Mouse (Mus musculus) spleen, adult 12 weeks (tissue): Measurements from ENCODE around the gene Epha3.

Source experiments
- DNase-seq: peaks from one replicate; pipeline ENCODE4 v3.0.0; 2022; ENCODE audit warnings: low spot score

Epha3 gene

DNA sequence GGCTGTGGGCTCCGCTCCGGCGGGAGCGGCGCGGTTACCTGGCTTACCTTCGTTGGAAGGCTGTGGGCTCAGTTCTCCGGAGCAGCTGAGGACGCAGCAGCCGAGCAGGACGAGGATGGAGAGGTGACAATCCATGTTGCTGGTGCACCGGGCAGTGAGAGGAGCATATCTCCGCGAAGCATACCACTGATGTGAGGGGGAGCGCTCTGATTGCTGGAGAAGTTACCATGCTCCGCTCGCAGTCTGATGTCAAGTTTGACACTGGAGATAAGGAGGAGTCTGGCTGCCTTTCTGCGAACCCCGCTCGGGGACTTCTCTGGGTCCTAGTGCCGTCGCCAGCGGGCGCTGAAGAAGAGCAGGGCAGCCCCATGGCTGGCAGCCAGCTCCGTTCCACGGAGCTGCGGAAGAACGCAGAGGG, at the start of gene Epha3:
Epha3 (minus strand) TSS at position 263 of the 418 bp plus-strand sequence.
- no peak for DNase-seq

DNA sequence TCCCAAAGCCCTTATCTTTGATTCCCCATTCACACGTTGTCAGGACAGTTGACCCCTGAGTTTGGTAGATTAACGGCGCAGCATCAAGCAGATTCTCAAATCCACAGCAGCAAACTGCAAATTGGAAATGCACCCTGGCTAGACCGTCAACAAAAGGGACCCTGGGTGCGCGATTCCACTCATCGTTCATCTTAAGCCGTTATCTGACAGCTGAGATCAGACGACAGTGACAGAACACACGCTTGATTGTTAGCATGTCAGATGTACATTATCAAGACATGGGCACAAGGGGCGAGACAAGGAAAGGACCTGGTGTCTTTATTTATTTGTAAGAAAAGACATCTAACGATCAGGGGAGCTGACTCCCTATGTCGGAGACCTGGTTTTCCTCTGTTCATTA, 39.5 kb upstream of the Epha3 start:
- no peak for DNase-seq

DNA sequence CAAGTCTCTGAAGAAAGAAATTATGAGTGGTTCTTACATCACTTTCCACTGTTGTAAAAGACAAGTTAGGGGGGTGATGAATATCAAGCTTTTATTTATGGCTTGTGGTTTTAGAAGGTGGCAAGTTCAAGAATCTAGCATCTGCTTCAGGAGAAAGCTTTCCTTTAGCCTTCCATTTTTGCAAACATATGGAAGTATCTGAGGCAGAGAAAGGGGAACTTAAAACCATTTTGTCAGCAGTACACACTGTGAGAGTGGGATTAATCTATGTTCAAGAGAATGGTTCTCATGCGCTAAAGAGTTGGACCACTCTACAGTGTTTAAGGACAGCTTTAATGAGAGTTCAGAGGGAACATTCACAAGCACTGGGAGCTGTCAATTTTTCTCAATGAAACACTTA, 17.2 kb upstream of the Epha3 start:
- DNase-seq = no peak

DNA sequence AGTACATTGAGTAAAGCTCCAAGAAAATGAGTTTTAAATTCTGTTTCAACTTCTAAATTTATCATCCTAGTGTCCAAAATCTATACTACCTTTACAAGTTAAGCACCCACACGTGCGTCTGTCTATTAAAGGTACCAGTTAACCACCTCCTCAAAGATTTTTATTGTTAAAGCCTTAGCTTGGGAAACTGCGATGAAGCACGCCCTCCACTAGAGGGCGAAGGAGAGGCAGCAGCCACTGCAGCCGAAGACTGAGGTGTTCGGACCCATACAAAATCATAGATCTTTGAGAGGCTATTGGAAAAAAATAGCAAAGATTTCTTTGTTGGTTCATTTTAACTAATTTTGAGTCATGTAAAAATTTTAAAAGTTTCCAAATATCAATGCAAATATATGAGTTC, 8.3 kb upstream of the Epha3 start:
- no peak for DNase-seq

DNA sequence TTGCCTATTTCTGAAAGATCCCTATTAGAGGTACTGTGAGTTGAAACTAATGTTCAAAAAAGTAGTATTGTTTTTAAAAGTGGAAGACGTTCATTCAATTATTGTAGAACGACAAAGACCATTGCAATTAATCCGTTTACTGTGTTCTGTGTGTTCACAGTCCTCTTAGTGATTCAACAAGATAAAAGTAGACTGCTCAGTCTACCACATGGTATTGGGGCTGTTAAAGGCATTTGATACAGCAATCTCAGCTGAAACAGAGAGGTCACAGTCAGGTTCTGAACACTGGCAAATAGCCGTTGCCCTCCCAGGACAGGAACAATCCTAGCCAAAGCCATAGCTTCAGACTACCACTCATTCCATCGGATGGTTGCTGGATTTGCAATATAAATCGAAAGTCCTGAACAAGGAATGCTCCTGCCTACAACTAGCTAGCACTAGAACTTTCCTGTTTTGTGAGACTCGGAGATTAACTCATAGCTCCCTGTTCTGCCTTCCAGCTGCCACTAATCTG, 545 bp upstream of the Epha3 start:
- no peak for DNase-seq

DNA sequence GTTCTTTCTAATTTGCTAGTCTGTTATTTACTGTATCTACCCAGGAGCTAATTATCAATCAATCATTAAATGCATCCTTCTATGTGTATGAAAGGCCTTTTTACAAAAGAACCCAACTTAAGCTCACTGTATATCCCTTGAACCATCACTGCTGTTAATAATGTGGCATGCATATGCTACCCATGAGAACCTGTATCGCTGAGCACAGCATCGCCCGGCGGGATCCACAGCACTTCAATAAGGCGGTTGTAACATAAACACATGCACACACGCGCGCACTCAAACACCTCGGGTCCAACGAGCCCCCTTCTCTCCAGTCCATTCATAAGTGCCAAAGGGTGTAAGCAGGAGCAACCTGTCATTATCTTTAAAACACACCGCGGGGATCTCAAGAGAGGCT, 794 bp downstream of the Epha3 start:
- no peak for DNase-seq

DNA sequence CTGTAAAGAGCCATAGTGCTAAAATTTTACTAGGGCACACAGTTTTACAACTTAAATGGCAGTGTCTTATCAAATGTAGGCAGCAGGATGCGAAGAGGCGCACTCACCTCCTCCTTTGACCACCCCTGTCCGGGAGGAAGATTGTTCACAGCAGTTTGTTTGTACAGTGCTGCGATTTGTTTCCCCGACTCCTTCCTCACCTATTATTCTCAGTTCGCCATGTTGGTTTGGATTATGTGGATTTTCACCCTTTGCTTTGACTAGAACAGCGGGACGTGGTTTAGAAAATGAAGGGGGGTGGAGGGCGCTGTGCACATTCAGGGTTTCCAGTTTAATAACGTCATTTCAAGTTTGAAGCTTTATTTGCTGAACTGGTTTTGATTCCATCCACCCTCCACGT, 6.4 kb downstream of the Epha3 start:
- no peak for DNase-seq

DNA sequence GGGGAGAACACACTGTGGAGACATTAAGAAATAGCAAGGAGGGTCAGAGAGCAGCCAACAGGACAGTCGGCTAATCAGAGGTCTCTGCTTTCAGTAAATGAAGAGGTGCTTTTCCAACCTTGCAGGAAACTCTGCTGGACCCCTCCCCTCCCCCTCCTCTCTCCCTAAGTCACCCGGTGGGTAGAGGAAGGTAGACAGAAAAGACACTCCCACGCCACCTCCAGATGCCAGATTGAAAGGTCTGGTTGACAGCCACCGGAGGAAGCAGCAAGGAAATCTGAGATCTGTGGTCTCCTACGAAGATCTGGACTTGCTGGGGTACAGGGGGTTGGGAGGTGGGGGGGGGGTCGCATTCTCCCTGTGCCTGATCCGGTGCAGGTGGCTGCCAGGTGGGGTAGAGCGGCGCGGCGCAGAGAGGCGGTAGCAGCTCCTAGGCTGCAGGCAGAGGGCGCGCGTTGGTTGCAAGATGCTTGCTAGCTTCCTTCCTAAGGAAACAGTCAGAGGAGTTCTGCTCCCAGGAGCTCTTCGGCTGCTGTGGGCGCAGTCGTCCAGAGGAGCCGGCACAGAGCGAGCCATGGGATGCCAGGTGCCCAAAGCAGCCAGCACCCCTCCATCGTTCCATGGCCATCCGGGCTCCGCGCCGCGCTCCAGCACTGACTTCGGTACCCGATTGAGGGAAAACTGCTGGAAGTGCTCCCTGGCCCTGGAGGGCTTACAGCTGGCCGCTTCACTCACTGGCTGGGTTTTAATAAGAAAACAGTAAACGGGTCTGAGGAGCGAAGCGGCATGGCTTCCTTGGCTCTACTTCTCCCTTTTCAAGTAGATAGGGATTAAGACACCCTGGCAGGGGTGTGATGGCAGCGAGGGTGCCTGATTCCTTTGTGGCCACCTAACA, 7.1 kb downstream of the Epha3 start:
- DNase-seq = no peak

DNA sequence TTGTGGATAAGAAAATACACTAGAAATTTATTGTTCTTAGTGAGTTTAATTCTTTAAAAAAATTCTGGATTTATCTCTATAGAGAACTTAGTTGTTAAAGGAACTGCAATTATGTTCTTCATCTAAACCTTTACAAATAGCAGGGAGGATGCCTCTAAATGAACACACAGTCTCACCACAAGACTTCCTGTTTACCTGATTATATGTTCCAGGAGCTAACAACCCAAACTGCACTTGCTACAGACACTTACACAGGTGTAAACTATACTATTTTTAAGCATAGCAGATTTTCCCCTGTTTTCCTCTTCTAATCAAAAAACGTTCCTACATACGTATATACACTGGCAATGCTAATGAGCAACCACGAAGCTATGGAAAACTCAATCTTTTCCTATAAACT, 13.7 kb downstream of the Epha3 start:
- DNase-seq = no peak

DNA sequence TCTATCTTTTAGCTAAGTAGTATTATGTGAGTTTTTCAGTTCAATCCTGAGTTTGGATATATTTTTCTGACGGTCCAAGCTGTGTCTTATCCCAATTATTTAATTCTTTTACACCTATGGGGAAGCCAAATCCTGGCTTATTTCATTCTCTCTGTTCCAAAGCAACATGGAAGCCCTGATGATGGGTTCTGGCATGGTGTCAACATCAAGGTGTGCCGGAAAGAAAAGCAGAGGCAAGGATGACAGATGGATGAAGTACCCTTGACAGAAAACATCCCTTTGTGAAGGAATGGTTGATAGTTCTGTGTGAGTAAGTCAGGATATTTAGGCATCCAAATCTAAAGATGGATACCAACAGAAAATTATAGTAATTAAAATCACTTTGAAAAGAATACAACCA, 21.1 kb downstream of the Epha3 start:
- DNase-seq = no peak

DNA sequence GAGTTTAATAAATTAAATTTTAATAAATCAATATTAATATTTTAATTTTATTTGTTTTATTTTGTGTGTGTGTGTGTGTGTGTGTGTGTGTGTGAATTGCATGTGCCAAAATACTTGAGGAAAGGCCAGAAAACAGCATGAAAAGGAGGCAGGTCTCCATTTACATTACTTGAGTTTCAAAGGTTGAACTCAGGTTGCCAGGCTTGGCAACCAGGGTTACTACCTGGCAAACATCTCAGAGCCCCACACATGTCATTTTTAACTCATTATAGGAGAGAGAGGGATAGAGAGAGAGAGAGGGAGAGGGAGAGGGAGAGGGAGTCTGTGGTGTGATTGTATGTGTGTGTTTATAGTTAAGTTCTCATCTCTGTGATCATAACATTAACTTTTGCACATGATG, 26.5 kb downstream of the Epha3 start:
- DNase-seq = no peak

DNA sequence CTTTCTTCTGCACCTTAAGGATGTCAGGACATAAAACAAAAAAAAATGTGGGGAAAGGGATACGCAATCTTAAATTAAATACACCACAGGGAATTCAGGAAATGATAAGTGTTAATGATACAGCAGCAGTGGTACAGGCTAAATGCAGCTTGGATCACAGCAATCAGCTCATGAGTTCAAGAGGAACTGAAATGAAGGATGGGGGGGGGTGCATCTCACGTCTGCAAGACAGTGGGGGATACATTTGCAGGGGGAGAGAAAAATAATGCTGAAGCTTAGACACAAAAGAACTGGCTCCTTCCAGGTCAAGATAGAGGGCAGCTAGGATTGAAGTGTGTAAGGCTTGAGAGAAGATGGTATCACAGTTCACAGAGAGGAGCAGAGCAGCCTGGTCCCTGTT, 42.8 kb downstream of the Epha3 start:
- no peak for DNase-seq

DNA sequence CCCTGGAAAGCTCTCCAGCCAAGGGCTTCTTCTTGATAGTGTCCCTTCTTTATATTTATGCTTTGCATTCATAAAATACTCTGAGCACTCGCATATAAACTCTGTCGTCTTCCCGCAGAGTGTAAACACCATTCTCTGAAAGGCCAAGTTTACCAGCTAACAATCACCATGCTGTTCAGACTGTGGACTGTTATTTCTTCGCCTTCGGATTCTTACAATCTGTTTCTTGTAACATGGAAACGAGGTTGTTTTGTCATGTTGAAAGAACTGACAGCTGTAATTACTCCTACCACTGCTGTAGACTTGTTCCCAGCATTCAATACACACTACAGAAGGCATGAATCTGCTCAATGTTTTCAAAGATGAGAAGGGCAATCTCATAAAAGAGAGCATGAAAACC, 46.4 kb downstream of the Epha3 start:
- no peak for DNase-seq

DNA sequence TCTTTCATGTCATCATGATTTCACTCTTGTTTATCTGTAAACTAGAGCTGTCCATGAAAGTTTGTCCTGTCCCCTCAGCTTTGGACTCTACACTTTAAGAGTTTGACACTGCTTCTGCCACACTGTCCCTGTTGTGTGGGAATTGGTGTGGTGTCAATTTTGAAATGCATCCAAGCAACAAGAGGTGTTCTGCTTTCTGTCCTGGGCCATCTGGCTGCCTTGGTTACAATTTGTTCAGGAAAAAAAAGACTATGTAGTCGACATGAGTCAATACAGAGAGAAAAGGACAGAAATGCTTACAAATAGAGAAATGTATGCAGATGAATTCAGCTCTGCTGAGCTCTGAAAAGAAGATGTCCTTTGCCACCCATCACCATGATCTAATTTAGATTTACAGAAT, 47.3 kb downstream of the Epha3 start:
- no peak for DNase-seq

DNA sequence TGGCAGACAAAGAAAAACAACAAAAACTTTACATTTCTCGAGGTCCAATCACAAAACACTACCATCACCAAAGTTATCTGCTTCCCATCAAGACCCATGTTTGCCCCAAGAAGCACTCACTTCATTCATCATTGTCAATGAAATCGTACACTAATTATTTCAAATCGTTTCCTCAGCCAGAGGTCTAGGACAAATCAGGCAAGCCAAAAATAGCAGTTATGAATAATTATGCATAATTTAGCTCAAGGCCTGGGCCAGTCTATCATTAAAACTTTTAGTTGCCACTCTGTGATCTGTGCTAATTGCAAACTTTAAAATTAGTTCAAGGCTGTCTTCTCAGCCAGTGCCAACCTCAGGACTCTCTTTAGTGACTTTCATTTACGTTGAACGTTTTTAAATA, 54.1 kb downstream of the Epha3 start:
- DNase-seq = no peak

DNA sequence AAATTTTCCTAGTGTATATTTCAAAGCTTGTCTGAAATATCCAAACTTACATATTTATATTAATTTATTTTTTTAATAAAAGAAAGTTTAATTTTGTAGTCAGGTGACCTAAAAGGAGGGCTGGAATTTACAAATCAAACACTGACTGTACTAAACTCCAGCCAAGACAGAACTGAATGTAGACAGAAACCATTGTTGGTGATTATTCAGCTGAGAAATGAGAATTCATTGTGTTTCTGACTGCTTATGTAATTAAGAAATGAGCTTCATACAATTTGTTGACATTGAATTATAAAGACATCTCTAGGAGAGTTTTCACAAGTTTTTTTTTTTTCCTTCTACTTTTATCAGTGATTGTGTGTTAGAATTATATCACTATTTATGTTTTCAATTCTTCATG, 55.0 kb downstream of the Epha3 start:
- DNase-seq = no peak

DNA sequence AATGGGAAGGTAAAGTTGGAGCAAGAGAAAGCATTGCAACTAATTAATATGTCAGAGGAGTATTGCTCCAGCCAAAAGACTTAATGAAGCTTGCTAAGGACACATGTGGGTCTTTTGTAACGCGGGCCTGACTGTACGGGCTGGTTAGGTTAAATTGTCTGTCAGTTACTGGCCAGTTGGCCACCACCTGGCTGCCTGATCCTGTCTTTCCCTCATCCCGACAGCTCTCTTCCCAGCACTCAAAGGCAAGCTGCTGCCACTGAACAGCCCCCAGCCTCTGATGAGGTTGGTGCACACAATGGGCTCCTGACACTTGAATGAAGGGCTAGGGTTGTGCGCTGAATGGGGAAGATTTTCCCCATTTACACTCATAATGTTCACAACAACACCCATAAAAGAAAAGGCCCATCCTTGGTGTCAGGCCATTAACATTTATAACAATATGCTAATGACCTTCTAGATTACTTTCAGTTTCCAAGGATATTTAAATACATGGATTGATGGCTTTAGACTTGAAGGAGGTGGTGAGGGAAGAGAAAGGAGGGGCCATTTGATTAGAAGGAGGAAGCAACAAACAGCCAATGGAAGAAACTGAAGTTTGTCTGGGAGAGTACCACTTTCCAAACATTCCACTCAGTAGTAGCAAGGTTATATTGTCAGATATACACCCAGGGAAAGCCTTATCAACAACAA, 57.4 kb downstream of the Epha3 start:
- no peak for DNase-seq

DNA sequence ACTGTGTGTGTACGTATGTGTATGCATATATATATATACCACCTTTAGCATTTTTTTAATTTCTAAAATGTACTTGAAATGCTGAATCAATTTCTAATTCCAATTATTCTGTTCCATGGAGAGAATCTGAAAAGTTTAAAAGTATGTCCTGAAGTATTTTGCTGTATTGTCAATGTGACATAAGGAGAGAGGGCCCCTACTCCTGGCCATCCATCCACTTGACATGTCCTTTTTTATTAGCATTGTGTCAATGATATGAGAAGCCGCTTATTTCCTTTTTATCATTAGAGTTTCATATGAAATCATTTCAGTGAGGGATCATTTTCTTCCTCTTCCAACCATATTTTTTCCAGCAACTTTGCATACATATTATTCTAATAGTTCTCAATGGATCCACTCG, 58.0 kb downstream of the Epha3 start:
- no peak for DNase-seq

DNA sequence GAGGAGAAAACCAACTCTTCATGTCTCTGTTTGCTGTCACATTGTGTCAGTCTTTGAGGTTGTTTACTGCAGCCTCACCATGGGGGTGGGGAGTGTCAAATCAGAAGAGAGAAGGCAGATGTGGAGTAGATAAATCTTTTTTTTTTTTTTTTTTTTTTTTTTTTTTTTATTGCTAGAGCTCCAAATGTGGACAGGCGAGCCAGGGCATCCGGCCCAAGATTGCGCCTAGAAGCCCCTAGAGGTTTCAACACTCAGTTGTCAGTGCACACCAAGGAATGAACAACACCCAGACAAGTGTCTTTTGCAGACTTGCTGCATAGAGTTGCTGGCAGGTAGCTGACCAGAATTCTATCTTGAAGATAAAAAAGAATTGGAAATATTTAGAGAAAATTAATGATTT, 62.5 kb downstream of the Epha3 start:
- DNase-seq = no peak

DNA sequence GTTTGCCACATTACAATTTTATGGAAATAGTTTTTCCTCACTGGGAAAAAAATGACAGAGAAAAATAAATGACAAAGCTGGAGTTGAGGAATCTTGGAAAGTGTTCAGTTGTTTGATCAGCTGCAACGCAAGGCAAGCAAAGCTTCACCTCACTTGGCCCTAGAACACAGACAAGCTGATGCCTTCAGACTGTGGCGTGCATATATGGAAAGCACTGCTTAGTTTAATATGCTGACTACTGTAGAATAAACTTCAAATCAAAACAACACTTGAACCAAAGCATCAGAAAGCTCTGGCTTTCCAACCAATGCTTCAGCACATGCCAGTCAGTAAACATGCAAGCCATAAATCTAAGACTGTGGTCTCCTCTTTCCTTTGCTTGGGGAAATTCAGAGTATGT, 65.6 kb downstream of the Epha3 start:
- DNase-seq = no peak

DNA sequence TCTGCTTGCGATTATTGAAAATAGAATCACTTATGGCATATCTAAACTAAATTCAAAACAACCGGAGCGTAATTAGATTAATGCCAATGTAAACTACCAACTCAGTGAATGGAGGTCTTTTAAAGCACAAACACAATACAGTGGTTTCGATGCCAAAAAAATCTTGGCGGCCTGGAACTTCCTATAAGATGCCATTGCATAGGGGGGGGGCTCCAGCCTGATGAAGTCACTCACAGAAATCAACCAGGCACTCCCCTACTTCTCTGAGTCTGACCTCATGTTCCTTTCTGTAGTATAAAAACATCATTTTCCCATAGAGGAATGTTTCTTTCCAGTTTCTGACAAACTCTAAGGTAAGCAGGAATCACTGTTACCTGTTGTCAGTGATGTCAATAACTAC, 69.7 kb downstream of the Epha3 start:
- no peak for DNase-seq

DNA sequence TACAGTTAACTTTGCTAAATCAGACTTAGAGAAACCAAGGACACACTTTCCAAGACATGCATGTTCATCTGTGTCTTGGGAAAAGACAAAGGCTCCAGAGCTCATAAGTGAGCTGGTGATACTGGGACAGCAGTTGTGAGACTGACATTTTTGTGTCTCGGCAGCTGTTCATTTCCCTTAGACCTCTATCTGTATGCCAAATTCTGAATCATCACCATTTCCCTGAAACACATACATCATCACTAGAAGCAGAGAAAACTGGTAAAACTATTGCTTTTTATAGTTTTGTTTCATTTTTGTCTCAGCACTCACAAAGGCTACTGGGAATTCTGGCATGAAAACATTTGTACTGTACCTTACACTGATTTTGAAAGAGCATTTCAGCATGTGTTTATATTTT, 70.2 kb downstream of the Epha3 start:
- DNase-seq = no peak

DNA sequence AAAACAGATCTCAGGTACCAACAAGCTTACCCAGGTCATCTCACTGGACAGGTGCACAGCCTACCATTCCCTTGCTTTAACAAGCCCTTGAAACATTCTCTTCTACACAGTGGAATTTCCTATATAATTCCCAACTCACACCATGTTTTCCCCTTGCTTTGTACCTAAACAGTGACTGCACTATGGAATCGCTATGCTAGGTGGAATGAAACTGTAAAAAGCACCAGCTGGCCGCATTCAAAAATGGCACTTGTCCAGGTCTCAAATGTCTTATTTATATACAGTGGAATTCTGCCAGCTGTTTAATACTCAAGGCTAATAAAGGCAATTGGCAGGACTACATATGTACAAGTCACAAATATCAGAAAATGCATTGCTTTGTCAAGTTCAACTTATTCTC, 71.9 kb downstream of the Epha3 start:
- no peak for DNase-seq

DNA sequence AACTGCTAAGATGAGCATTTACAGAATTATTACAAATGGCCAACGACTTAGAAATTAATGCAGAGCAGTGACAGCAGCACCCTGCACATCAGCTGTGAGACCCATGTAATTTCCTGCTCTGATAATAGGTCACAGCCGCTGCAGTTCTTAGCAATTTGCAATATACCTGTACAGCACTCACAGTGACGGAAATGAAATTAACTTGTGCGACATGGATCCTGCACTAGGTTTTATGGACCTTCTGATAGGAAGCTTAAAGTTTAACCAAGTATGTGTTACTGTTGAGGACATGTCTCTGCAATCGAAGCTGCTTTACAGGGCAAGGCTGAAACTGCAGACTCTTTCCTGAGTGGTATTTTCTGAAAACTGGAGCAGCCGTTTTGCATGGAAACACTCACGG, 80.4 kb downstream of the Epha3 start:
- no peak for DNase-seq
